Mouse (Mus musculus) adrenal gland, postnatal 14 days (tissue): ENCODE results near the gene Ensa. TPM values are rescaled to one million over a fixed set of nuclear protein-coding genes. Genes with fewer than 3 reads are reported as not detected.

Source experiments
- DNase-seq: peaks from one replicate; pipeline ENCODE4 v3.0.0; 2021; ENCODE audit warnings: mixed read lengths
- total RNA-seq: library from RNA; stranded (reverse); gene quantifications from 2 replicates; pipeline ENCODE4 v1.2.3, GENCODE M21; 2021

The Ensa gene
- total RNA-seq, 1 experiment from 2014 or later: 72.6 TPM

- DNase-seq: no peak
These were observed 55.9 kb downstream of the Ensa start for GRCm38 (mm10) chr3:95680673-95681072.

- no peak for DNase-seq
These were observed 56.6 kb downstream of the Ensa start for GRCm38 (mm10) chr3:95681365-95681764.

Other genes starting within 250 kb of the Ensa start
- gene 4930558C23Rik, start 222.2 kb upstream of the Ensa start, total RNA-seq: not detected in 2 replicates
- 58.4 and 62.9 TPM in 2 replicates for gene Arnt, start 190.6 kb upstream of the Ensa start, total RNA-seq
- 8.4 and 11.0 TPM in 2 replicates for gene Ctsk, start 125.7 kb upstream of the Ensa start, total RNA-seq
- 15.2 and 28.4 TPM in 2 replicates for gene Ctss, start 98.2 kb upstream of the Ensa start, total RNA-seq
- gene Hormad1, start 65.3 kb upstream of the Ensa start, total RNA-seq: not detected in 2 replicates
- gene Golph3l, start 36.1 kb upstream of the Ensa start, total RNA-seq: 33.6 and 35.9 TPM in 2 replicates
- 151 and 187 TPM in 2 replicates for gene Mcl1, start 33.8 kb downstream of the Ensa start, total RNA-seq
- gene Adamtsl4, start 62.9 kb downstream of the Ensa start, total RNA-seq: 6.6 and 8.4 TPM in 2 replicates
- gene Ecm1, start 114.6 kb downstream of the Ensa start, total RNA-seq: 188 and 208 TPM in 2 replicates
- 49.6 and 52.3 TPM in 2 replicates for gene Tars2, start 135.2 kb downstream of the Ensa start, total RNA-seq
- gene Rprd2, start 193.9 kb downstream of the Ensa start, total RNA-seq: 47.4 and 51.5 TPM in 2 replicates
- gene Prpf3, start 230.9 kb downstream of the Ensa start, total RNA-seq: 23.0 and 27.2 TPM in 2 replicates
- gene Mrps21, start 246.5 kb downstream of the Ensa start, total RNA-seq: 289 and 301 TPM in 2 replicates